Mouse (Mus musculus) kidney, embryonic 16.5 days (tissue): Measurements from ENCODE around the gene Car10. TPM values are rescaled to one million over a fixed set of nuclear protein-coding genes. Genes with fewer than 3 reads are reported as not detected.

Experiments used
- ATAC-seq: fragments of 200-750 bp; cut with Nextera tagmentation; 2 replicates; pipeline ENCODE4 v1.8.0; 2017; ENCODE audit warnings: moderate TSS enrichment; ENCODE audit not compliant: low FRiP score, low TSS enrichment
- H3K27ac ChIP-seq: fragments of 300-500 bp; sonication (generic); 2 replicates; pipeline ENCODE4 v1.5.1; 2014; ENCODE audit warnings: low read length
- H3K27me3 ChIP-seq: fragments of 300-500 bp; sonication (generic); 2 replicates; pipeline ENCODE4 v1.6.1; 2014; ENCODE audit warnings: low read length, control low read depth, mixed read lengths; ENCODE audit not compliant: insufficient read depth
- H3K36me3 ChIP-seq: fragments of 300-500 bp; sonication (generic); 2 replicates; pipeline ENCODE4 v1.6.1; 2014; ENCODE audit warnings: low read length, control low read depth, mixed read lengths; ENCODE audit not compliant: insufficient read depth
- H3K4me1 ChIP-seq: fragments of 300-500 bp; sonication (generic); 2 replicates; pipeline ENCODE4 v1.6.1; 2014; ENCODE audit warnings: low read length, control low read depth, mixed read lengths; ENCODE audit not compliant: insufficient read depth
- H3K4me2 ChIP-seq: fragments of 300-500 bp; sonication (generic); replicated peaks from 2 replicates; pipeline ENCODE4 v1.6.1; 2014; ENCODE audit warnings: low read depth, low read length
- H3K4me3 ChIP-seq: fragments of 300-500 bp; sonication (generic); 2 replicates; pipeline ENCODE4 v1.5.1; 2014; ENCODE audit warnings: mild to moderate bottlenecking, low read length
- H3K9ac ChIP-seq: fragments of 300-500 bp; sonication (generic); replicated peaks from 2 replicates; pipeline ENCODE4 v1.6.1; 2014; ENCODE audit warnings: low read length
- H3K9me3 ChIP-seq: fragments of 300-500 bp; sonication (generic); 2 replicates; pipeline ENCODE4 v1.6.1; 2016; ENCODE audit warnings: low read length, control low read depth
- WGBS: fragments of 180-500 bp; shearing (Covaris S2); extraction: QIAGEN DNeasy Blood & Tissue Kit; methylation state at CpG from one replicate; pipeline ENCODE4 v1.1.7; 2014; 5-methylcytosine and 5-hydroxymethylcytosine counted together
- polyA plus RNA-seq: library from polyadenylated mRNA; unstranded; fragments of >200 nt; fragmentation: Nextera tagmentation; extraction: Ambion mirVana; gene quantifications from 2 replicates; pipeline ENCODE4 v1.2.1, GENCODE M21; 2015

The Car10 gene
- polyA plus RNA-seq, 1 experiment from 2014 or later, result 0.22 TPM

GRCm38 (mm10) chr11:93431482-93431881 is 333.7 kb downstream of the Car10 start:
- no peak overlapping the region for H3K9ac ChIP-seq
- no peak overlapping the region for H3K27ac ChIP-seq
- no peak overlapping the region for H3K4me3 ChIP-seq
- H3K4me2 ChIP-seq, result no peak overlapping the region
- WGBS, result 73% methylated on average over 5 of the region's 5 CpGs
- no peaks in the 10 kb centered on the region for H3K4me1 ChIP-seq
- no peaks in the 10 kb centered on the region for H3K27me3 ChIP-seq
- ATAC-seq, result no peak
- H3K36me3 ChIP-seq, result no peaks in the 10 kb centered on the region
- H3K9me3 ChIP-seq, result no peaks in the 10 kb centered on the region

- ATAC-seq, result no peak
- WGBS, result 70% methylated on average over 4 of the region's 4 CpGs
- H3K4me2 ChIP-seq, result no peak overlapping the region
- H3K4me1 ChIP-seq, result no peaks in the 10 kb centered on the region
- H3K9ac ChIP-seq, result no peak overlapping the region
- H3K27me3 ChIP-seq, result no peaks in the 10 kb centered on the region
- H3K36me3 ChIP-seq, result no peaks in the 10 kb centered on the region
- no peak overlapping the region for H3K4me3 ChIP-seq
- H3K27ac ChIP-seq, result no peak overlapping the region
- H3K9me3 ChIP-seq, result no peaks in the 10 kb centered on the region
Observed at GRCm38 (mm10) chr11:93434997-93435915, 337.4 kb downstream of the Car10 start.

- no peaks in the 10 kb centered on the region for H3K27me3 ChIP-seq
- no peak overlapping the region for H3K4me2 ChIP-seq
- ATAC-seq, result no peak
- H3K4me3 ChIP-seq, result no peak overlapping the region
- 66% methylated on average over 2 of the region's 2 CpGs for WGBS
- no peaks in the 10 kb centered on the region for H3K36me3 ChIP-seq
- H3K9me3 ChIP-seq, result no peaks in the 10 kb centered on the region
- no peaks in the 10 kb centered on the region for H3K4me1 ChIP-seq
- no peak overlapping the region for H3K9ac ChIP-seq
- no peak overlapping the region for H3K27ac ChIP-seq
Observed at GRCm38 (mm10) chr11:93436892-93437291, 339.1 kb downstream of the Car10 start.

GRCm38 (mm10) chr11:93440466-93440865 is 342.6 kb downstream of the Car10 start:
- Histone ChIP-seq H3K27ac (no peak overlapping the region), H3K4me3 (no peak overlapping the region), H3K27me3 (no peaks in the 10 kb centered on the region), H3K4me2 (no peak overlapping the region), H3K9ac (no peak overlapping the region), H3K4me1 (no peaks in the 10 kb centered on the region), H3K9me3 (no peaks in the 10 kb centered on the region), H3K36me3 (no peaks in the 10 kb centered on the region)
- WGBS, result 82% methylated on average over 1 of the region's 1 CpGs
- ATAC-seq, result no peak

GRCm38 (mm10) chr11:93443777-93444176 is 345.9 kb downstream of the Car10 start:
- 95% methylated on average over 2 of the region's 2 CpGs for WGBS
- ATAC-seq, result no peak

GRCm38 (mm10) chr11:93444741-93445140 is 346.9 kb downstream of the Car10 start:
- WGBS, result 79% methylated on average over 8 of the region's 8 CpGs
- Histone ChIP-seq H3K36me3 (no peaks in the 10 kb centered on the region), H3K4me2 (no peak overlapping the region), H3K4me3 (no peak overlapping the region), H3K27me3 (no peaks in the 10 kb centered on the region), H3K9me3 (no peaks in the 10 kb centered on the region), H3K4me1 (no peaks in the 10 kb centered on the region), H3K9ac (no peak overlapping the region), H3K27ac (no peak overlapping the region)
- ATAC-seq, result no peak

More at GRCm38 (mm10) chr11:93443777-93444176, 345.9 kb downstream of the Car10 start:
- Histone ChIP-seq H3K36me3 (no peaks in the 10 kb centered on the region), H3K9me3 (no peaks in the 10 kb centered on the region), H3K4me2 (no peak overlapping the region), H3K27me3 (no peaks in the 10 kb centered on the region), H3K9ac (no peak overlapping the region), H3K4me1 (no peaks in the 10 kb centered on the region), H3K4me3 (no peak overlapping the region), H3K27ac (no peak overlapping the region)

GRCm38 (mm10) chr11:93447566-93447965 is 349.7 kb downstream of the Car10 start:
- WGBS, result 75% methylated on average over 3 of the region's 3 CpGs
- H3K9me3 ChIP-seq, result no peaks in the 10 kb centered on the region
- 0 out of 2 replicates have a peak, but pooled peaks cover 6% of the 10 kb centered on the region for H3K4me1 ChIP-seq
- H3K4me3 ChIP-seq, result no peak overlapping the region
- no peak overlapping the region for H3K4me2 ChIP-seq
- H3K36me3 ChIP-seq, result no peaks in the 10 kb centered on the region
- no peak overlapping the region for H3K27ac ChIP-seq
- no peak for ATAC-seq
- no peak overlapping the region for H3K9ac ChIP-seq
- no peaks in the 10 kb centered on the region for H3K27me3 ChIP-seq

- H3K4me1 ChIP-seq, result 0 out of 2 replicates have a peak, but pooled peaks cover 6% of the 10 kb centered on the region
- H3K4me3 ChIP-seq, result no peak overlapping the region
- H3K9me3 ChIP-seq, result no peaks in the 10 kb centered on the region
- no peak for ATAC-seq
- no peaks in the 10 kb centered on the region for H3K36me3 ChIP-seq
- H3K4me2 ChIP-seq, result no peak overlapping the region
- H3K27ac ChIP-seq, result no peak overlapping the region
- H3K27me3 ChIP-seq, result no peaks in the 10 kb centered on the region
- WGBS, result 83% methylated on average over 12 of the region's 12 CpGs
- no peak overlapping the region for H3K9ac ChIP-seq
Observed at GRCm38 (mm10) chr11:93448290-93449256, 350.7 kb downstream of the Car10 start.

- Histone ChIP-seq H3K4me1 (0 out of 2 replicates have a peak, but pooled peaks cover 6% of the 10 kb centered on the region), H3K4me2 (no peak overlapping the region), H3K36me3 (no peaks in the 10 kb centered on the region), H3K9ac (no peak overlapping the region), H3K27ac (no peak overlapping the region), H3K27me3 (no peaks in the 10 kb centered on the region), H3K9me3 (no peaks in the 10 kb centered on the region), H3K4me3 (no peak overlapping the region)
- 22% methylated on average over 7 of the region's 7 CpGs for WGBS
- ATAC-seq, result peak; percentile 86
Observed at GRCm38 (mm10) chr11:93450535-93450934, 352.7 kb downstream of the Car10 start.
